Mouse (Mus musculus) liver, adult 2 months (tissue): ENCODE measurements around the gene Iba57. TPM values are rescaled to one million over a fixed set of nuclear protein-coding genes. Genes with fewer than 3 reads are reported as not detected.
A peak's percentile ranks its signal among the peaks of the same experiment; 100 is the strongest.

Experiments
- DNase-seq: peaks from one replicate; pipeline ENCODE4 v3.0.0-alpha.2; 2011; ENCODE audit warnings: low read depth, low spot score; ENCODE audit errors: extremely low read depth
- H3K27ac ChIP-seq: fragments of 200-500 bp; replicated peaks from 2 replicates; pipeline ENCODE4 v1.5.1; 2012; ENCODE audit warnings: low read depth, mild to moderate bottlenecking, control low read depth, inconsistent platforms, low read length; ENCODE audit not compliant: insufficient read depth
- H3K27me3 ChIP-seq: fragments of 200-500 bp; 2 replicates; pipeline ENCODE4 v1.6.1; 2012; ENCODE audit warnings: mild to moderate bottlenecking, moderate library complexity, low read length, inconsistent platforms; ENCODE audit not compliant: control insufficient read depth, insufficient read depth
- H3K36me3 ChIP-seq: fragments of 200-500 bp; 2 replicates; pipeline ENCODE4 v1.6.1; 2012; ENCODE audit warnings: low read length, inconsistent platforms; ENCODE audit not compliant: control insufficient read depth, insufficient read depth
- H3K4me1 ChIP-seq: fragments of 200-500 bp; 2 replicates; pipeline ENCODE4 v1.6.1; 2011; ENCODE audit warnings: low read length; ENCODE audit not compliant: control insufficient read depth, insufficient read depth
- H3K4me3 ChIP-seq: fragments of 200-500 bp; 2 replicates; pipeline ENCODE4 v1.5.1; 2011; ENCODE audit warnings: low read depth, mild to moderate bottlenecking, control low read depth, low read length, moderate library complexity; ENCODE audit not compliant: insufficient read depth
- H3K79me2 ChIP-seq: fragments of 200-500 bp; 2 replicates; pipeline ENCODE4 v1.6.1; 2012; ENCODE audit warnings: inconsistent platforms, mild to moderate bottlenecking, low read length, moderate library complexity; ENCODE audit not compliant: control insufficient read depth, insufficient read depth
- H3K9ac ChIP-seq: fragments of 200-500 bp; 2 replicates; pipeline ENCODE4 v1.6.1; 2012; ENCODE audit warnings: low read depth, mild to moderate bottlenecking, control low read depth, inconsistent platforms, low read length
- CTCF ChIP-seq: fragments of 200-500 bp; IDR thresholded peaks from 2 replicates; pipeline ENCODE4 v1.5.1; 2011; ENCODE audit warnings: low read depth, low read length, control low read depth
- POLR2A ChIP-seq: fragments of 200-500 bp; IDR thresholded peaks from 2 replicates; pipeline ENCODE4 v1.6.1; 2011; ENCODE audit warnings: low read length, control low read depth; ENCODE audit not compliant: insufficient read depth; ENCODE audit errors: extremely low read depth
- WGBS: fragments of 180-500 bp; shearing (Covaris S2); methylation state at CpG from one replicate; pipeline ENCODE4 v1.1.7; 2018; 5-methylcytosine and 5-hydroxymethylcytosine counted together
- polyA plus RNA-seq: library from polyadenylated mRNA; depleted of rRNA; stranded (reverse); fragments of >200 nt; gene quantifications from 2 replicates; pipeline ENCODE4 v1.2.3, GENCODE M21; 2012
- total RNA-seq: library from RNA; depleted of rRNA; stranded (reverse); fragments of >200 nt; gene quantifications from 2 replicates; pipeline ENCODE4 v1.2.3, GENCODE M21; 2014

Iba57 gene
- total and polyA plus RNA-seq, 2 experiments, result 5.3 to 7.3 TPM

- 84% methylated on average over 2 of the region's 2 CpGs for WGBS
- H3K27ac ChIP-seq, result no peak overlapping the region
- peak; percentile 26 for DNase-seq
- H3K9ac ChIP-seq, result no peak overlapping the region
- no peak for TF ChIP-seq CTCF
- no peak for TF ChIP-seq POLR2A
- peaks cover 4% of the 10 kb centered on the region; the same call in 1 of the 2 replicates for H3K4me1 ChIP-seq
- no peaks in the 10 kb centered on the region for H3K36me3 ChIP-seq
- H3K79me2 ChIP-seq, result no peaks in the 10 kb centered on the region
- H3K4me3 ChIP-seq, result no peak overlapping the region
- H3K27me3 ChIP-seq, result no peaks in the 10 kb centered on the region
These were observed 2.2 kb upstream of the Iba57 start for GRCm38 (mm10) chr11:59165616-59166241.

GRCm38 (mm10) chr11:59164384-59164783 lies 845 bp upstream of the Iba57 start:
- no peak overlapping the region for H3K4me3 ChIP-seq
- TF ChIP-seq CTCF (no peak), POLR2A (no peak)
- no peak for DNase-seq
- peak overlapping the region; percentile 83 for H3K27ac ChIP-seq
- H3K9ac ChIP-seq, result no peak overlapping the region
- no peaks in the 10 kb centered on the region for H3K36me3 ChIP-seq
- WGBS, result 83% methylated on average over 9 of the region's 9 CpGs
- H3K4me1 ChIP-seq, result peaks cover 4% of the 10 kb centered on the region; the same call in 1 of the 2 replicates
- H3K79me2 ChIP-seq, result no peaks in the 10 kb centered on the region
- no peaks in the 10 kb centered on the region for H3K27me3 ChIP-seq

- Histone ChIP-seq H3K27me3 (no peaks in the 10 kb centered on the region), H3K79me2 (no peaks in the 10 kb centered on the region), H3K4me3 (peak overlapping the region; percentile 42), H3K9ac (peak overlapping the region; percentile 7; the same call in 1 of the 2 replicates), H3K27ac (peak overlapping the region; percentile 46), H3K36me3 (peaks cover 3% of the 10 kb centered on the region; the same call in 1 of the 2 replicates), H3K4me1 (peaks cover 4% of the 10 kb centered on the region; the same call in 1 of the 2 replicates)
- 36% methylated on average over 9 of the region's 9 CpGs for WGBS
- DNase-seq, result peak; percentile 16
- TF ChIP-seq CTCF (no peak), POLR2A (no peak)
These were observed 890 bp downstream of the Iba57 start for GRCm38 (mm10) chr11:59162443-59163254.

- peaks cover 3% of the 10 kb centered on the region; the same call in 1 of the 2 replicates for H3K36me3 ChIP-seq
- H3K4me3 ChIP-seq, result no peak overlapping the region
- no peak for DNase-seq
- no peaks in the 10 kb centered on the region for H3K79me2 ChIP-seq
- H3K9ac ChIP-seq, result no peak overlapping the region
- H3K27ac ChIP-seq, result no peak overlapping the region
- peaks cover 4% of the 10 kb centered on the region; the same call in 1 of the 2 replicates for H3K4me1 ChIP-seq
- no peaks in the 10 kb centered on the region for H3K27me3 ChIP-seq
- TF ChIP-seq POLR2A (no peak), CTCF (0 out of 2 replicates have a peak, but pooled peaks have one; percentile 16)
- 83% methylated on average over 5 of the region's 5 CpGs for WGBS
These were observed 2.1 kb downstream of the Iba57 start for GRCm38 (mm10) chr11:59161398-59161797.

- Histone ChIP-seq H3K4me1 (peaks cover 4% of the 10 kb centered on the region; the same call in 1 of the 2 replicates), H3K36me3 (peaks cover 3% of the 10 kb centered on the region; the same call in 1 of the 2 replicates), H3K4me3 (no peak overlapping the region), H3K9ac (no peak overlapping the region), H3K27ac (no peak overlapping the region), H3K79me2 (no peaks in the 10 kb centered on the region), H3K27me3 (no peaks in the 10 kb centered on the region)
- WGBS, result 96% methylated on average over 4 of the region's 4 CpGs
- TF ChIP-seq POLR2A, result no peak
- DNase-seq, result no peak
These were observed 4.0 kb downstream of the Iba57 start for GRCm38 (mm10) chr11:59159558-59159957.
